Mouse (Mus musculus) forebrain, embryonic 11.5 days (tissue): Measurements from ENCODE around the gene Hivep2. TPM values are rescaled to one million over a fixed set of nuclear protein-coding genes. Genes with fewer than 3 reads are reported as not detected.
A peak's percentile ranks its signal among the peaks of the same experiment; 100 is the strongest.

Experiments used
- ATAC-seq: fragments of 200-750 bp; cut with Nextera tagmentation; replicated peaks from 2 replicates; pipeline ENCODE4 v1.8.0; 2017; ENCODE audit warnings: moderate TSS enrichment; ENCODE audit not compliant: low FRiP score
- DNase-seq: peaks from one replicate; pipeline ENCODE4 v3.0.0-alpha.2; 2017; ENCODE audit warnings: low spot score
- H3K27ac ChIP-seq: fragments of 300-500 bp; sonication (generic); 2 replicates; pipeline ENCODE4 v1.5.1; 2014; ENCODE audit warnings: low read depth, low read length
- H3K27me3 ChIP-seq: fragments of 300-500 bp; sonication (generic); 2 replicates; pipeline ENCODE4 v1.6.1; 2014; ENCODE audit warnings: mild to moderate bottlenecking, low read length, mixed read lengths; ENCODE audit not compliant: control insufficient read depth, insufficient read depth
- H3K36me3 ChIP-seq: fragments of 300-500 bp; sonication (generic); 2 replicates; pipeline ENCODE4 v1.6.1; 2014; ENCODE audit warnings: mild to moderate bottlenecking, low read length, moderate library complexity, mixed read lengths; ENCODE audit not compliant: control insufficient read depth, insufficient read depth
- H3K4me1 ChIP-seq: fragments of 300-500 bp; sonication (generic); replicated peaks from 2 replicates; pipeline ENCODE4 v1.6.1; 2014; ENCODE audit warnings: low read length, mixed read lengths; ENCODE audit not compliant: control insufficient read depth, insufficient read depth
- H3K4me2 ChIP-seq: fragments of 300-500 bp; sonication (generic); 2 replicates; pipeline ENCODE4 v1.6.1; 2014; ENCODE audit warnings: low read depth, mild to moderate bottlenecking, low read length, moderate library complexity, mixed read lengths; ENCODE audit not compliant: severe bottlenecking
- H3K4me3 ChIP-seq: fragments of 300-500 bp; sonication (generic); 2 replicates; pipeline ENCODE4 v1.5.1; 2014; ENCODE audit warnings: low read depth, low read length
- H3K9ac ChIP-seq: fragments of 300-500 bp; sonication (generic); 2 replicates; pipeline ENCODE4 v1.6.1; 2014; ENCODE audit warnings: low read length
- H3K9me3 ChIP-seq: fragments of 300-500 bp; sonication (generic); 2 replicates; pipeline ENCODE4 v1.6.1; 2016; ENCODE audit warnings: low read length, mixed read lengths; ENCODE audit not compliant: control insufficient read depth
- WGBS: fragments of 180-500 bp; shearing (Covaris S2); extraction: QIAGEN DNeasy Blood & Tissue Kit; methylation state at CpG from one replicate; pipeline ENCODE4 v1.1.7; 2014; 5-methylcytosine and 5-hydroxymethylcytosine counted together
- polyA plus RNA-seq: library from polyadenylated mRNA; unstranded; fragments of >200 nt; fragmentation: Nextera tagmentation; extraction: Ambion mirVana; gene quantifications from 2 replicates; pipeline ENCODE4 v1.2.1, GENCODE M21; 2014

Gene Hivep2
- polyA plus RNA-seq, 1 experiment from 2014 or later, result 4.7 TPM

DNA sequence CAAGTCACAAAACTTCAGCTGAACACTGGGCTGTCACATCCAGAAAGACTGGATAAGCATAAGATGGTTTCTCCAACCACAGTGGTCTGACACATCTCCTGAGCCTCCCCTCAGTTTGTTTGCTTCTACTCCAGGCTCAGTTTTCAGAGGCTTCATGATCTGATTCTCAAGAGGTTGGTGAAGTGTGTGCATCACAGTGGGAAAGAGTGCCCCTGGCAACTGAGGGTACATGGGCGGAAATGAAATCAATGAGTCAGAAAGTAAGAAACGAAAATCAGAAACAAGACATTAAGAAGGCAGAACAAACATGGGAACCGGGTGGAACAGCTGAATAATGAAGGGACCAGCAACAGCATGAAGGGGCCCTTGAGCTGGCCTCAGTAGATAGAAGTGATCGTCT is 31.5 kb downstream of the Hivep2 start:
- H3K4me3 ChIP-seq, result no peak overlapping the region
- no peaks in the 10 kb centered on the region for H3K9me3 ChIP-seq
- no peak overlapping the region for H3K9ac ChIP-seq
- DNase-seq, result no peak
- H3K4me1 ChIP-seq, result no peaks in the 10 kb centered on the region
- no peak for ATAC-seq
- WGBS, result 87% methylated on average over 4 of the region's 4 CpGs
- H3K27ac ChIP-seq, result no peak overlapping the region
- no peaks in the 10 kb centered on the region for H3K27me3 ChIP-seq
- H3K36me3 ChIP-seq, result no peaks in the 10 kb centered on the region
- H3K4me2 ChIP-seq, result no peak overlapping the region

DNA sequence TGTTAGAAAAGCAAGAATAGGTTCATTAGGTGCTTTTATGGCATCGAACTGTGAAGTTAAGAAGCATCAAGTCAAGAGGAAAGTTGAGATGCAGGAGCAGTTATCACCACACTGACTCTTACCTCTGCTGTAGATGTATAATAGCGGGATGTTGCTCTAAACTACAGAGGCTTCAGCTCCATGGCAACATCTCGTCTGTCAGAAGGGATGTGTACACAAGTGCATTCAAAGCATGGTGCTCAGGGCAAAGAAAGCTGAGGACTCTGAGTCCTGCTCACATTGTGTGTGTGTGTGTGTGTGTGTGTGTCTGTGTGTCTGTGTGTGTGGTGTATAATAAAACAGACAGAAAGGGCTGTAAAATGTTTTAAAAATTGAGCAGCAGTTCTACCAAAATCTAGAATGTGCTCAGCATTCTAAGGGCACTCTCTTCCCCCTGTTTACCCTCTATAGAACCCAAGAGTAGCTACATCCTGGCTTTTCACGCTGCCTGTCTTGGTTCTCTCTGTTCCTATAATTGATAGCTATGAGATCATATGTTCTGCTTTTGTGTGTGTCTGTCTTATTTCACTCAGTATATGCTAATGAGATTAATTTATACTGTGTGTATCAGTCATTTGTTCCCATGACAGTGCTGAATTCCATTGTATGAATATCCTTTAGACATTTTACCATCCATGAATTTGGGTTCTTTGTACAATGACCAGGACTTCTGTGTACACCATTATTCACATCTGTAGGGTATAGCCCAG is 39.1 kb downstream of the Hivep2 start:
- 74% methylated on average over 4 of the region's 4 CpGs for WGBS

DNA sequence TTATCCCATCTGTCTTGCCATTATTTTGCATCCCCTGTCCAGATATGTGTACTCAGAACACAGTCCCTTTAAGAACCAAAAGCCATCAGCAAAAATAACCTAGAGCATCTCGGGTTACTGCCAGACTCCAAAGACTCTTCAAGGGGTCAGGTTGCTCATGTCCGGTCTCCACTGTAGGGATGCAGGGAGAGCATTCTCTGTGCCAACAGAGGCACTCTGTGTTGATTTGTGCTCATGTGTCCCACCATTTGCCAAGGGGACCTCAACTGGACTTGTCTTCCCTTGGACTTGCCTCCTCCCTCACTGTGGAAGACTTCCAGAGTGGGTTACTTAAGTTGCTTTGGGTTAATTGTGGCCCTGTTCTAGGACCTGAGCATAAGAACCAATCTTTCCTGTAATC is 43.8 kb downstream of the Hivep2 start:
- no peak overlapping the region for H3K9ac ChIP-seq
- no peak overlapping the region for H3K27ac ChIP-seq
- no peak for DNase-seq
- ATAC-seq, result no peak
- no peak overlapping the region for H3K4me2 ChIP-seq
- 81% methylated on average over 2 of the region's 2 CpGs for WGBS
- H3K9me3 ChIP-seq, result no peaks in the 10 kb centered on the region
- H3K4me3 ChIP-seq, result no peak overlapping the region
- H3K27me3 ChIP-seq, result no peaks in the 10 kb centered on the region
- no peaks in the 10 kb centered on the region for H3K36me3 ChIP-seq
- no peaks in the 10 kb centered on the region for H3K4me1 ChIP-seq

More for the DNA sequence above, 39.1 kb downstream of the Hivep2 start:
- H3K27me3 ChIP-seq, result no peaks in the 10 kb centered on the region
- H3K4me1 ChIP-seq, result no peaks in the 10 kb centered on the region
- H3K4me2 ChIP-seq, result no peak overlapping the region
- no peaks in the 10 kb centered on the region for H3K36me3 ChIP-seq
- no peaks in the 10 kb centered on the region for H3K9me3 ChIP-seq
- ATAC-seq (no peak), DNase-seq (no peak)
- H3K9ac ChIP-seq, result no peak overlapping the region
- H3K27ac ChIP-seq, result no peak overlapping the region
- no peak overlapping the region for H3K4me3 ChIP-seq

DNA sequence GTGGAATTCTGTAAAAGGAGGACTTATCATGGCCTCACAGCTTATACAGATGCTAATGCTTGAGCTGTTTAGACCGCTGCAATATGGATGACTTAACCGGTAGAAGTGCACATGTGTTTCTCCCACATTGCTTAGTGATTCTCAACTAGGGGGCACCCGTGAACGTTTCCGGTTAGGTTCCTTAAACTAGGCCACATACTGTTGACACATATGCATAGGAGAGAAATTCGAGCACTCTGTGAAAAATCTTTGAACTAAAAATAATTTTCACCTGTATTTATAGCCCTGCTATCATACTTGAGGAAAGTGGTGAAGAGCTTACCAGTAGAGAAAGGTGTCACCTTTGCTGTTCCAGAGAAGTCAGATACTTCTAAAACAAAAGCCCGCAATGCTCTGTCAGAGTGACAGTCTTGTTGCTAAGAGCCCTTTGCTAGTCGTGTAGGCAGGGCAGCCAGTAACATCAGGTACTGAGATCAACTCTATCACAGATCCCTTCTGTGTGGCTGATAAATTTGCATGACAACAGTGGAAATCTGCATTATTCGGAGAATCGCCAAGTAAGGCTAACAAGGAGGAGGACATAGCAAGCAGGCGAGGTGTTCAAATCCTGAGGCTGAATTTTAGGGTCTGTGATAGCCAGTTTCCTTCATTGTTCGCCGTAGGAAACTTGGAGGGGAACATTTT is 50.6 kb downstream of the Hivep2 start:
- 54% methylated on average over 13 of the region's 13 CpGs for WGBS
- ATAC-seq (no peak), DNase-seq (no peak)
- no peak overlapping the region for H3K4me2 ChIP-seq
- H3K9me3 ChIP-seq, result no peaks in the 10 kb centered on the region
- H3K36me3 ChIP-seq, result no peaks in the 10 kb centered on the region
- no peak overlapping the region for H3K9ac ChIP-seq
- H3K4me1 ChIP-seq, result peaks cover 6% of the 10 kb centered on the region; the same call in 1 of the 2 replicates
- no peak overlapping the region for H3K27ac ChIP-seq
- no peak overlapping the region for H3K4me3 ChIP-seq
- H3K27me3 ChIP-seq, result no peaks in the 10 kb centered on the region

DNA sequence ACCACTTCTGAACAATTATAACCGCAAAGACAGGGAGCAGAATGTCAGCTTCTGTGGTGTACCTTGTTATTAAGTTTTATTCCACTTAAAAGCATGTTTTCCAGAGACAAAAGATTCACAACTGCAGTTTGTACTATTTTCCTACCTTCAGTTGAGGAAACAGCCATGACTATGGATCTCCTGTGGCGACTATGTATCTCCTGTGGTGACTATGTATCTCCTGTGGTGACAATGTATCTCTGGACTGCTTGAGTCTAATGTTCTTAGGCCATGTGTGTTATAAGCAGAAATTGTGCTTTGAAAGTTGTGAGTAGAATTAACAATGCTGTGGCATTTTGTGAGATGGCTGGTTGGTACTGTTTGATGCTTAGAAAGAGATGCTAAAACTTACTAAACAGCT is 51.5 kb downstream of the Hivep2 start:
- Histone ChIP-seq H3K27ac (no peak overlapping the region), H3K4me3 (no peak overlapping the region), H3K9me3 (no peaks in the 10 kb centered on the region), H3K36me3 (no peaks in the 10 kb centered on the region), H3K9ac (no peak overlapping the region), H3K27me3 (no peaks in the 10 kb centered on the region), H3K4me1 (peaks cover 6% of the 10 kb centered on the region; the same call in 1 of the 2 replicates), H3K4me2 (no peak overlapping the region)
- no peak for DNase-seq
- ATAC-seq, result no peak
- 66% methylated on average over 2 of the region's 2 CpGs for WGBS

DNA sequence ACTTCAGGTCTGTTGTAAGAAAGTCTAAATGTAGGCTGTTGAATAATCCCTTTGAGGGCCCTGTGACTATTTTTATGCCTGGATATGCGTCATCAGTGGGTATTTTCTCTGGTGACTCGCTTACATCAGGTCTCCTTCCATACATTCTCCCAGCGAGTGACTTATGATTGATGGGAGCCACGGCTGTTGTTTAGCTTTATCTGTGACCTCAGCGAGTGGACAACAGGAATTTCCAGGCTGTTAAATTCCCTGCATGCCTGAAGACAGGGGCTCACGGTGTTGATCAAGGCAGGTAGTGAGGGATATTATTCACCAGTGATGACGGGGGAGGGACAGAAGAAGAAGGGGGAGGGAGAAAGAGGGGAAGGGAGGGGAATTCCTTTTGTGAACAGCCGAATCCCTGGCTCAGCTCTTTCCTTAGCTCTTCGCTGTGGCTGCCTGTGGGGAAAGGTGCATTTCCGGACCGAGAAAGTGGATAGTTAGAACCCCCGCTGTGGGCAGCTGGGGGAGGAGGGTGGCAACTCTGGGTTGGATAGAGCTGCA is 52.0 kb downstream of the Hivep2 start:
- H3K27ac ChIP-seq, result no peak overlapping the region
- WGBS, result 7% methylated on average over 12 of the region's 12 CpGs

DNA sequence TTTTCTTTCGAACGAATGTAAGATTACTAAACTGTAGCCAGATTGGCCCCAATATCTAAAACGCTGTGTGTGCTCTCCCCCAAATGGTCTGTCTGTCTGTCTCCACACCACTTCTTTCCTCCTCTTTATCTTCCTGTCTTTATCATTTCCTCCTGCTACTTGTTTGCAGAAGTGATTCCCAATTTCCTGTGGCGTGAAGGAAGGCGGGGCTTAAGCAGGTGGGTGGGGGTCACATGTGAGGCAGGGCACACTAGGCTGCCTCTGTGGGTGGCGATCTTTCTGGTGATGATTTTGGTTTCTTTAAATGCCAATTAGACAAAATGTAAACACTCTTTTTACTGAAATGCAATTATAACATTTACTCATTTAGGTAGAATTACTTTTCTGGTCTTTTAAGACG is 52.8 kb downstream of the Hivep2 start:
- Histone ChIP-seq H3K4me2 (no peak overlapping the region), H3K27ac (no peak overlapping the region), H3K9me3 (no peaks in the 10 kb centered on the region)

More for the DNA sequence above, 52.0 kb downstream of the Hivep2 start:
- Histone ChIP-seq H3K36me3 (no peaks in the 10 kb centered on the region), H3K4me3 (no peak overlapping the region), H3K4me2 (peak overlapping the region; percentile 35; the same call in 1 of the 2 replicates), H3K9ac (peak overlapping the region; percentile 21; the same call in 1 of the 2 replicates), H3K27me3 (no peaks in the 10 kb centered on the region), H3K9me3 (no peaks in the 10 kb centered on the region), H3K4me1 (peaks cover 6% of the 10 kb centered on the region; the same call in 1 of the 2 replicates)
- 0 out of 2 replicates have a peak, but pooled peaks have one; percentile 18 for ATAC-seq
- DNase-seq, result peak; percentile 54

DNA sequence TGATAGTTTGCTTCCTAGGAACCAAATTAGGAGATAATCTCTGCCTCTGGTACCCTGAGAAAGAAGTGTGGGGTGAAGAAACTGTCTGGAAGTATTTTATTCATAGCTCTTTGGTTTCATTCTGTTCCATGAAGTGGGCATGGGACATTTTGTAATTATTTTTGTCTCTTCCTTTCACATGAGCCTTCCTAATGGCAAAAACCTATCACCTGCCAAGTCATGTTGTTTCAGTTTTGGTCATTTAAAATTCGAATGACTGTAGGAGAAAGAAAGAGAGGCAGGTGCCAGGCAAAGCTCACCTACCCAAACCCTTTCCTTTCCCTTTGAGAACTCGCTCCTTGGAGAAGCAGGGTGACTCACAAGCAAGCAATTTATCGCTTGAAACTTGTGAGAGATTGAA is 53.3 kb downstream of the Hivep2 start:
- H3K4me3 ChIP-seq, result no peak overlapping the region
- DNase-seq (no peak), ATAC-seq (no peak)
- H3K27ac ChIP-seq, result no peak overlapping the region
- peaks cover 6% of the 10 kb centered on the region; the same call in 1 of the 2 replicates for H3K4me1 ChIP-seq
- H3K27me3 ChIP-seq, result no peaks in the 10 kb centered on the region
- H3K9me3 ChIP-seq, result no peaks in the 10 kb centered on the region
- 55% methylated on average over 3 of the region's 3 CpGs for WGBS
- H3K9ac ChIP-seq, result no peak overlapping the region
- no peaks in the 10 kb centered on the region for H3K36me3 ChIP-seq
- no peak overlapping the region for H3K4me2 ChIP-seq

More for the DNA sequence above, 52.8 kb downstream of the Hivep2 start:
- no peak overlapping the region for H3K4me3 ChIP-seq
- ATAC-seq, result no peak
- no peaks in the 10 kb centered on the region for H3K27me3 ChIP-seq
- no peak overlapping the region for H3K9ac ChIP-seq
- DNase-seq, result no peak
- H3K36me3 ChIP-seq, result no peaks in the 10 kb centered on the region
- 34% methylated on average over 7 of the region's 7 CpGs for WGBS
- peaks cover 6% of the 10 kb centered on the region; the same call in 1 of the 2 replicates for H3K4me1 ChIP-seq
